Mouse (Mus musculus): ENCODE results near the gene Myzap.

GRCm38 (mm10) chr9:71636854-71637253 is 44.7 kb upstream of the Myzap start:
- TF ChIP-seq CTCF (IDR thresholded peaks at IDR 0.05; ENCODE audit: extremely low read depth, insufficient read depth, low read length) (no peak), POLR2A (IDR thresholded peaks at IDR 0.05; ENCODE audit: extremely low read depth, insufficient read depth, low read length) (no peak)

Data from cortical plate, adult 2 months (tissue).